Mouse (Mus musculus) activated CD4-positive, CD25-positive, alpha-beta regulatory T cell, adult 9 weeks (primary cell): Measurements from ENCODE around the gene Acp2. TPM values are rescaled to one million over a fixed set of nuclear protein-coding genes. Genes with fewer than 3 reads are reported as not detected.

Experiments used
- polyA plus RNA-seq: library from polyadenylated mRNA; unstranded; fragments of 100-300 nt; shearing (Covaris generic); gene quantifications from one replicate; pipeline ENCODE4 v1.2.1, GENCODE M21; 2017

Acp2 gene
- polyA plus RNA-seq: 21.2 TPM

GRCm38 (mm10) chr2:91202222-91202971, at the start of gene Acp2, which contains the start of gene Nr1h3:
Acp2 (plus strand) TSS chr2:91202885.
Nr1h3 (minus strand) TSS chr2:91202834.

GRCm38 (mm10) chr2:91183711-91184405, 18.8 kb upstream of the Acp2 start, which contains the start of gene Madd:
Madd (minus strand) TSS chr2:91183837.

GRCm38 (mm10) chr2:91236601-91237510, 34.2 kb downstream of the Acp2 start, which contains the start of gene Ddb2:
Ddb2 (minus strand) TSS chr2:91236982.

GRCm38 (mm10) chr2:91255661-91256150, 53.0 kb downstream of the Acp2 start, which contains the start of gene Pacsin3:
Pacsin3 (plus strand) TSS chr2:91255954.

Other genes starting within 250 kb of the Acp2 start
- 6.2 TPM for gene Rapsn, start 167.3 kb upstream of the Acp2 start, polyA plus RNA-seq
- gene Psmc3, start 148.9 kb upstream of the Acp2 start, polyA plus RNA-seq: 282 TPM
- 36.3 TPM for gene Slc39a13, start 132.5 kb upstream of the Acp2 start, polyA plus RNA-seq
- gene Spi1, start 120.5 kb upstream of the Acp2 start, polyA plus RNA-seq: 1.2 TPM
- not detected for gene Mybpc3, start 84.7 kb upstream of the Acp2 start, polyA plus RNA-seq
- gene Madd, start 19.0 kb upstream of the Acp2 start, polyA plus RNA-seq: 132 TPM
- 1.9 TPM for gene Nr1h3, start 51 bp upstream of the Acp2 start, polyA plus RNA-seq
- 88.7 TPM for gene Ddb2, start 34.1 kb downstream of the Acp2 start, polyA plus RNA-seq
- 0.46 TPM for gene Pacsin3, start 53.1 kb downstream of the Acp2 start, polyA plus RNA-seq
- gene Arfgap2, start 62.1 kb downstream of the Acp2 start, polyA plus RNA-seq: 127 TPM
- 30.6 TPM for gene 1110051M20Rik, start 241.8 kb downstream of the Acp2 start, polyA plus RNA-seq